Mouse (Mus musculus) stomach, postnatal 0 days (tissue): ENCODE measurements around the gene 1700023F06Rik.

Source experiments
- CTCF ChIP-seq: IDR thresholded peaks from 2 replicates; pipeline ENCODE4 v1.5.1; 2016; ENCODE audit warnings: antibody characterized with exemption, low read depth, mild to moderate bottlenecking, moderate library complexity
- EP300 ChIP-seq: optimal IDR thresholded peaks from 2 replicates; pipeline ENCODE3; 2016; ENCODE audit warnings: antibody characterized with exemption

- TF ChIP-seq CTCF (no peak), EP300 (no peak)
Observed at GRCm38 (mm10) chr11:103236431-103236830, 28.1 kb upstream of the 1700023F06Rik start.
